Mouse (Mus musculus) neural tube, embryonic 15.5 days (tissue): Measurements from ENCODE around the gene Tmtc2. TPM values are rescaled to one million over a fixed set of nuclear protein-coding genes. Genes with fewer than 3 reads are reported as not detected.

ENCODE experiments used
- ATAC-seq: fragments of 200-750 bp; cut with Nextera tagmentation; 2 replicates; pipeline ENCODE4 v1.8.0; 2017; ENCODE audit warnings: mild to moderate bottlenecking, moderate TSS enrichment, moderate library complexity; ENCODE audit not compliant: low FRiP score
- H3K27ac ChIP-seq: fragments of 300-500 bp; sonication (generic); replicated peaks from 2 replicates; pipeline ENCODE4 v1.5.1; 2015; ENCODE audit warnings: mild to moderate bottlenecking, inconsistent platforms
- H3K27me3 ChIP-seq: fragments of 300-500 bp; sonication (generic); replicated peaks from 2 replicates; pipeline ENCODE4 v1.6.1; 2015; ENCODE audit warnings: inconsistent platforms
- H3K36me3 ChIP-seq: fragments of 300-500 bp; sonication (generic); 2 replicates; pipeline ENCODE4 v1.6.1; 2015; ENCODE audit warnings: inconsistent platforms
- H3K4me1 ChIP-seq: fragments of 300-500 bp; sonication (generic); 2 replicates; pipeline ENCODE4 v1.6.1; 2015; ENCODE audit warnings: inconsistent platforms
- H3K4me2 ChIP-seq: fragments of 300-500 bp; sonication (generic); 2 replicates; pipeline ENCODE4 v1.6.1; 2015; ENCODE audit warnings: inconsistent platforms, mild to moderate bottlenecking, moderate library complexity
- H3K4me3 ChIP-seq: fragments of 300-500 bp; sonication (generic); replicated peaks from 2 replicates; pipeline ENCODE4 v1.5.1; 2015; ENCODE audit warnings: mild to moderate bottlenecking, inconsistent platforms
- H3K9ac ChIP-seq: fragments of 300-500 bp; sonication (generic); replicated peaks from 2 replicates; pipeline ENCODE4 v1.6.1; 2015; ENCODE audit warnings: mild to moderate bottlenecking, inconsistent platforms
- H3K9me3 ChIP-seq: fragments of 300-500 bp; sonication (generic); replicated peaks from 2 replicates; pipeline ENCODE4 v1.6.1; 2016; ENCODE audit warnings: inconsistent platforms
- WGBS: fragments of 180-500 bp; shearing (Covaris S2); methylation state at CpG from one replicate; pipeline ENCODE4 v1.1.7; 2015; ENCODE audit warnings: mixed read lengths; 5-methylcytosine and 5-hydroxymethylcytosine counted together
- polyA plus RNA-seq: library from polyadenylated mRNA; unstranded; fragments of >200 nt; fragmentation: Nextera tagmentation; extraction: Ambion mirVana; gene quantifications from 2 replicates; pipeline ENCODE4 v1.2.1, GENCODE M21; 2015

The Tmtc2 gene
- polyA plus RNA-seq, 1 experiment from 2014 or later = 7.8 TPM

- Histone ChIP-seq H3K36me3 (no peaks in the 10 kb centered on the region), H3K27me3 (no peaks in the 10 kb centered on the region), H3K9me3 (no peaks in the 10 kb centered on the region), H3K4me2 (no peak overlapping the region), H3K27ac (no peak overlapping the region), H3K4me1 (no peaks in the 10 kb centered on the region), H3K9ac (no peak overlapping the region), H3K4me3 (no peak overlapping the region)
- 91% methylated on average over 6 of the region's 6 CpGs for WGBS
- no peak for ATAC-seq
Observed at GRCm38 (mm10) chr10:105542081-105542480, 32.2 kb downstream of the Tmtc2 start.

- ATAC-seq = no peak
- H3K4me2 ChIP-seq = no peak overlapping the region
- no peaks in the 10 kb centered on the region for H3K9me3 ChIP-seq
- no peaks in the 10 kb centered on the region for H3K4me1 ChIP-seq
- H3K9ac ChIP-seq = no peak overlapping the region
- no peak overlapping the region for H3K27ac ChIP-seq
- H3K27me3 ChIP-seq = no peaks in the 10 kb centered on the region
- 58% methylated on average over 5 of the region's 5 CpGs for whole genome bisulfite sequencing
- H3K4me3 ChIP-seq = no peak overlapping the region
- no peaks in the 10 kb centered on the region for H3K36me3 ChIP-seq
Observed at GRCm38 (mm10) chr10:105539697-105540096, 34.6 kb downstream of the Tmtc2 start.

- no peaks in the 10 kb centered on the region for H3K27me3 ChIP-seq
- no peak overlapping the region for H3K4me3 ChIP-seq
- no peaks in the 10 kb centered on the region for H3K9me3 ChIP-seq
- H3K4me2 ChIP-seq = no peak overlapping the region
- H3K27ac ChIP-seq = no peak overlapping the region
- no peaks in the 10 kb centered on the region for H3K36me3 ChIP-seq
- H3K4me1 ChIP-seq = no peaks in the 10 kb centered on the region
- no peak overlapping the region for H3K9ac ChIP-seq
- 94% methylated on average over 4 of the region's 4 CpGs for WGBS
- ATAC-seq = no peak
Observed at GRCm38 (mm10) chr10:105536910-105537309, 37.3 kb downstream of the Tmtc2 start.

- Histone ChIP-seq H3K4me2 (no peak overlapping the region), H3K9me3 (no peaks in the 10 kb centered on the region), H3K27ac (no peak overlapping the region), H3K9ac (no peak overlapping the region), H3K4me1 (0 out of 2 replicates have a peak, but pooled peaks cover 2% of the 10 kb centered on the region), H3K36me3 (no peaks in the 10 kb centered on the region), H3K27me3 (no peaks in the 10 kb centered on the region), H3K4me3 (no peak overlapping the region)
- ATAC-seq = no peak
Observed at GRCm38 (mm10) chr10:105535848-105536247, 38.4 kb downstream of the Tmtc2 start.

- 82% methylated on average over 7 of the region's 7 CpGs for WGBS
- no peak overlapping the region for H3K27ac ChIP-seq
Observed at GRCm38 (mm10) chr10:105532747-105533146, 41.5 kb downstream of the Tmtc2 start.

GRCm38 (mm10) chr10:105532019-105532525 lies 42.2 kb downstream of the Tmtc2 start:
- WGBS = 88% methylated on average over 5 of the region's 5 CpGs

More at GRCm38 (mm10) chr10:105532747-105533146, 41.5 kb downstream of the Tmtc2 start:
- Histone ChIP-seq H3K36me3 (no peaks in the 10 kb centered on the region), H3K27me3 (no peaks in the 10 kb centered on the region), H3K4me1 (0 out of 2 replicates have a peak, but pooled peaks cover 2% of the 10 kb centered on the region), H3K9ac (no peak overlapping the region), H3K4me2 (no peak overlapping the region), H3K9me3 (no peaks in the 10 kb centered on the region), H3K4me3 (no peak overlapping the region)
- ATAC-seq = no peak

GRCm38 (mm10) chr10:105531080-105531894 lies 43.0 kb downstream of the Tmtc2 start:
- no peak for ATAC-seq
- H3K27ac ChIP-seq = no peak overlapping the region

More at GRCm38 (mm10) chr10:105532019-105532525, 42.2 kb downstream of the Tmtc2 start:
- no peak overlapping the region for H3K9ac ChIP-seq
- H3K27ac ChIP-seq = no peak overlapping the region
- H3K36me3 ChIP-seq = no peaks in the 10 kb centered on the region
- H3K27me3 ChIP-seq = no peaks in the 10 kb centered on the region
- 0 out of 2 replicates have a peak, but pooled peaks cover 3% of the 10 kb centered on the region for H3K4me1 ChIP-seq
- no peak for ATAC-seq
- no peaks in the 10 kb centered on the region for H3K9me3 ChIP-seq
- no peak overlapping the region for H3K4me3 ChIP-seq
- no peak overlapping the region for H3K4me2 ChIP-seq

GRCm38 (mm10) chr10:105523405-105524088 lies 50.7 kb downstream of the Tmtc2 start:
- Histone ChIP-seq H3K9me3 (no peaks in the 10 kb centered on the region), H3K4me1 (peaks cover 31% of the 10 kb centered on the region), H3K27ac (no peak overlapping the region; the same call in 1 of the 2 replicates), H3K36me3 (no peaks in the 10 kb centered on the region), H3K4me3 (no peak overlapping the region), H3K9ac (no peak overlapping the region), H3K4me2 (peak overlapping the region; percentile 29), H3K27me3 (no peaks in the 10 kb centered on the region)
- WGBS = 24% methylated on average over 8 of the region's 8 CpGs
- ATAC-seq = no peak

More at GRCm38 (mm10) chr10:105531080-105531894, 43.0 kb downstream of the Tmtc2 start:
- 72% methylated on average over 9 of the region's 9 CpGs for WGBS
- 0 out of 2 replicates have a peak, but pooled peaks cover 8% of the 10 kb centered on the region for H3K4me1 ChIP-seq
- no peaks in the 10 kb centered on the region for H3K9me3 ChIP-seq
- no peak overlapping the region for H3K4me3 ChIP-seq
- H3K4me2 ChIP-seq = no peak overlapping the region
- H3K36me3 ChIP-seq = no peaks in the 10 kb centered on the region
- H3K9ac ChIP-seq = no peak overlapping the region
- H3K27me3 ChIP-seq = no peaks in the 10 kb centered on the region

- no peak overlapping the region for H3K27ac ChIP-seq
- H3K4me2 ChIP-seq = no peak overlapping the region
- H3K9me3 ChIP-seq = no peaks in the 10 kb centered on the region
- ATAC-seq = no peak
- H3K36me3 ChIP-seq = no peaks in the 10 kb centered on the region
- no peak overlapping the region for H3K4me3 ChIP-seq
- H3K27me3 ChIP-seq = no peaks in the 10 kb centered on the region
- whole genome bisulfite sequencing = 58% methylated on average over 7 of the region's 7 CpGs
- H3K9ac ChIP-seq = no peak overlapping the region
- H3K4me1 ChIP-seq = peaks cover 35% of the 10 kb centered on the region
Observed at GRCm38 (mm10) chr10:105522431-105522830, 51.8 kb downstream of the Tmtc2 start.

GRCm38 (mm10) chr10:105519154-105519806 lies 55.0 kb downstream of the Tmtc2 start:
- WGBS = 73% methylated on average over 6 of the region's 6 CpGs
- H3K27ac ChIP-seq = no peak overlapping the region
- H3K4me1 ChIP-seq = peaks cover 30% of the 10 kb centered on the region
- no peaks in the 10 kb centered on the region for H3K27me3 ChIP-seq
- no peak overlapping the region for H3K4me3 ChIP-seq
- H3K9ac ChIP-seq = no peak overlapping the region
- ATAC-seq = no peak
- no peak overlapping the region for H3K4me2 ChIP-seq
- H3K9me3 ChIP-seq = no peaks in the 10 kb centered on the region
- no peaks in the 10 kb centered on the region for H3K36me3 ChIP-seq

- Histone ChIP-seq H3K4me1 (peaks cover 20% of the 10 kb centered on the region), H3K4me2 (no peak overlapping the region), H3K9ac (no peak overlapping the region), H3K27ac (no peak overlapping the region), H3K27me3 (no peaks in the 10 kb centered on the region), H3K4me3 (no peak overlapping the region), H3K36me3 (no peaks in the 10 kb centered on the region), H3K9me3 (no peaks in the 10 kb centered on the region)
- 54% methylated on average over 9 of the region's 9 CpGs for WGBS
- ATAC-seq = peak; percentile 76
Observed at GRCm38 (mm10) chr10:105518144-105518543, 56.1 kb downstream of the Tmtc2 start.
